8 mouse cellular contexts compared by ENCODE assay signal in the genomic region with DNA sequence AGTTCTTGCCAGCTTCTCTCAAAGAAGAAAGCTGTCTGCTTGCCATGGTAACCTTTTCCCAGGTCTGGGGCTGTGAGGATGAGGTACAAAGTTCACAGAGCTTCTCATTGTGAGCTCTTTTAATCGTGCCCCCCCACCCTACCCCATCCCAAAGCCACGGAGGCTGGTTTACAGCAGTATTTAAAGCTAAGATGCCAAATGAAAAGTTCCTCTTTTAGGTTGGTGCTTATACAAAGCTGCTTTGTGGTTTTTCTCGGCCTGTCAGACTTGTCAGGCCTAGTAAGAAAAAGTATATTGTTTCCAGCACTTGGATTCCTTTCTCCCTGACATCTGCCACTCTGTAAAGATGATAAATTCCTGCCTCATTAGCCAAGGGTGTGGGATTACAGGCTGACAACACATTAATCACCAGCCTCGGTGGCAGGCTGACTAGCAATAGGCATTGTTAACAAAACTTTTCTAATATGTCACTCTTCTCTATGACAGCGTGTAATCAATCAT.
A peak's percentile ranks its signal among the peaks of the same experiment; 100 is the strongest.
DNase-seq lines count a peak whose midpoint lies in the region; ATAC-seq lines count a peak whose summit lies in the region.

No protein-coding gene starts in this region.

- H3K4me1 ChIP-seq in midbrain, embryonic 12.5 days: peaks cover 19% of the 10 kb centered on the region
- peaks cover 8% of the 10 kb centered on the region for H3K4me1 ChIP-seq in midbrain, embryonic 11.5 days (ENCODE audit: control insufficient read depth, insufficient read depth, low read length)
- H3K4me1 ChIP-seq in neural tube, embryonic 11.5 days (ENCODE audit: control insufficient read depth, insufficient read depth, low read length): peaks cover 11% of the 10 kb centered on the region

- no peak overlapping the region for H3K4me2 ChIP-seq in midbrain, embryonic 12.5 days (replicated peaks)
- H3K4me2 ChIP-seq in midbrain, embryonic 11.5 days: no peak overlapping the region
- no peak overlapping the region for H3K4me2 ChIP-seq in neural tube, embryonic 11.5 days (ENCODE audit: low read depth)

- WGBS in midbrain, embryonic 12.5 days: 22% methylated on average over 5 of the region's 5 CpGs
- 30% methylated on average over 5 of the region's 5 CpGs for WGBS in midbrain, embryonic 11.5 days
- WGBS in neural tube, embryonic 11.5 days: 34% methylated on average over 5 of the region's 5 CpGs

- DNase-seq in midbrain, embryonic 11.5 days (ENCODE audit: low spot score, missing footprints): no peak
- peak; percentile 57 for DNase-seq in embryo, embryonic 11 days
- peak; percentile 33 for DNase-seq in gonadal fat pad, adult 2 months (ENCODE audit: low read depth)
- peak; percentile 36 for DNase-seq in neural tube, embryonic 11.5 days (ENCODE audit: low spot score)
- no peak for DNase-seq in natural killer cell, adult 2 months (ENCODE audit: low spot score in 2 of 2)
- no peak for DNase-seq in heart, adult 9 months (ENCODE audit: low spot score in 2 of 2)

- peak; percentile 41; the same call in 1 of the 2 replicates for ATAC-seq in midbrain, embryonic 12.5 days (ENCODE audit: low FRiP score, low read depth)
- no peak for ATAC-seq in midbrain, embryonic 11.5 days (ENCODE audit: low FRiP score)
- no peak for ATAC-seq in neural tube, embryonic 11.5 days (ENCODE audit: insufficient read depth, low FRiP score, low TSS enrichment)
- ATAC-seq in monocyte, adult 5-6 weeks (replicated peaks; ENCODE audit: insufficient number of reproducible peaks, low FRiP score, low TSS enrichment, poor library complexity, severe bottlenecking): no peak

- H3K27ac ChIP-seq in midbrain, embryonic 12.5 days (replicated peaks): 0 out of 2 replicates have a peak overlapping the region, but pooled peaks have one; percentile 20
- H3K27ac ChIP-seq in midbrain, embryonic 11.5 days (ENCODE audit: low read depth, low read length): no peak overlapping the region
- H3K27ac ChIP-seq in neural tube, embryonic 11.5 days (ENCODE audit: low read depth, low read length): no peak overlapping the region

- no peaks in the 10 kb centered on the region for H3K9me3 ChIP-seq in midbrain, embryonic 12.5 days
- H3K9me3 ChIP-seq in midbrain, embryonic 11.5 days (ENCODE audit: control insufficient read depth, low read length): no peaks in the 10 kb centered on the region
- H3K9me3 ChIP-seq in neural tube, embryonic 11.5 days (ENCODE audit: control insufficient read depth, low read length): no peaks in the 10 kb centered on the region

- H3K4me3 ChIP-seq in midbrain, embryonic 12.5 days: no peak overlapping the region
- H3K4me3 ChIP-seq in midbrain, embryonic 11.5 days (ENCODE audit: low read depth, low read length): no peak overlapping the region
- H3K4me3 ChIP-seq in neural tube, embryonic 11.5 days (ENCODE audit: low read depth, low read length): no peak overlapping the region

- H3K9ac ChIP-seq in midbrain, embryonic 12.5 days (replicated peaks): no peak overlapping the region
- no peak overlapping the region for H3K9ac ChIP-seq in midbrain, embryonic 11.5 days (ENCODE audit: low read length)
- no peak overlapping the region for H3K9ac ChIP-seq in neural tube, embryonic 11.5 days (ENCODE audit: low read length)

- peaks cover 18% of the 10 kb centered on the region; the same call in 1 of the 2 replicates for H3K27me3 ChIP-seq in midbrain, embryonic 12.5 days
- H3K27me3 ChIP-seq in midbrain, embryonic 11.5 days (ENCODE audit: control insufficient read depth, insufficient read depth, low read length): no peaks in the 10 kb centered on the region
- H3K27me3 ChIP-seq in neural tube, embryonic 11.5 days (ENCODE audit: control insufficient read depth, insufficient read depth, low read length): no peaks in the 10 kb centered on the region

- H3K36me3 ChIP-seq in midbrain, embryonic 12.5 days: no peaks in the 10 kb centered on the region
- H3K36me3 ChIP-seq in midbrain, embryonic 11.5 days (ENCODE audit: control insufficient read depth, insufficient read depth, low read length): no peaks in the 10 kb centered on the region
- no peaks in the 10 kb centered on the region for H3K36me3 ChIP-seq in neural tube, embryonic 11.5 days (ENCODE audit: control insufficient read depth, insufficient read depth, low read length)

Comparison
In these comparisons a context has a peak if more than half of its experiments do, and no peak if none do; other contexts are left out.
1. DNase-seq: peak in embryo, embryonic 11 days (single experiment), gonadal fat pad, adult 2 months (single experiment) and neural tube, embryonic 11.5 days (single experiment); none in midbrain, embryonic 11.5 days (single experiment), natural killer cell, adult 2 months (0 of 2) and heart, adult 9 months (0 of 2).